Mouse (Mus musculus) kidney, postnatal 0 days (tissue): Measurements from ENCODE around the gene Lef1. TPM values are rescaled to one million over a fixed set of nuclear protein-coding genes. Genes with fewer than 3 reads are reported as not detected.

Source experiments
- ATAC-seq: fragments of 200-750 bp; cut with Nextera tagmentation; replicated peaks from 2 replicates; pipeline ENCODE4 v1.8.0; 2017; ENCODE audit warnings: low read depth, moderate number of reproducible peaks, moderate TSS enrichment, moderate library complexity; ENCODE audit not compliant: low FRiP score
- DNase-seq: peaks from one replicate; pipeline ENCODE4 v3.0.0-alpha.2; 2016; ENCODE audit warnings: low spot score
- H3K27ac ChIP-seq: fragments of 300-500 bp; sonication (generic); 2 replicates; pipeline ENCODE4 v1.5.1; 2014; ENCODE audit warnings: mild to moderate bottlenecking
- H3K27me3 ChIP-seq: fragments of 300-500 bp; sonication (generic); 2 replicates; pipeline ENCODE4 v1.6.1; 2014; ENCODE audit warnings: low read length, mixed read lengths; ENCODE audit not compliant: insufficient read depth
- H3K36me3 ChIP-seq: fragments of 300-500 bp; sonication (generic); 2 replicates; pipeline ENCODE4 v1.6.1; 2014; ENCODE audit warnings: low read length, mixed read lengths; ENCODE audit not compliant: insufficient read depth
- H3K4me1 ChIP-seq: fragments of 300-500 bp; sonication (generic); replicated peaks from 2 replicates; pipeline ENCODE4 v1.6.1; 2014; ENCODE audit warnings: antibody characterized with exemption, low read length, mixed read lengths; ENCODE audit not compliant: insufficient read depth
- H3K4me2 ChIP-seq: fragments of 300-500 bp; sonication (generic); 2 replicates; pipeline ENCODE4 v1.6.1; 2014; ENCODE audit warnings: mild to moderate bottlenecking, low read length, moderate library complexity, mixed read lengths
- H3K4me3 ChIP-seq: fragments of 300-500 bp; sonication (generic); replicated peaks from 2 replicates; pipeline ENCODE4 v1.5.1; 2014; ENCODE audit warnings: low read depth, low read length
- H3K9ac ChIP-seq: fragments of 300-500 bp; sonication (generic); 2 replicates; pipeline ENCODE4 v1.6.1; 2014; ENCODE audit warnings: low read depth, low read length
- H3K9me3 ChIP-seq: fragments of 300-500 bp; sonication (generic); replicated peaks from 2 replicates; pipeline ENCODE4 v1.6.1; 2016; ENCODE audit warnings: low read length, inconsistent platforms, mixed read lengths
- CTCF ChIP-seq: IDR thresholded peaks from 2 replicates; pipeline ENCODE4 v1.5.1; 2016; ENCODE audit warnings: antibody characterized with exemption, low read depth, mild to moderate bottlenecking, moderate library complexity
- WGBS: fragments of 180-500 bp; shearing (Covaris S2); extraction: QIAGEN DNeasy Blood & Tissue Kit; methylation state at CpG from one replicate; pipeline ENCODE4 v1.1.7; 2014; 5-methylcytosine and 5-hydroxymethylcytosine counted together
- polyA plus RNA-seq: library from polyadenylated mRNA; unstranded; fragments of >200 nt; fragmentation: Nextera tagmentation; extraction: Ambion mirVana; gene quantifications from 2 replicates; pipeline ENCODE4 v1.2.1, GENCODE M21; 2015

Lef1 gene
- polyA plus RNA-seq, 1 experiment from 2014 or later: 16.2 TPM

- Histone ChIP-seq H3K4me1 (peaks cover 9% of the 10 kb centered on the region), H3K9ac (peak within 1 kb of the TSS; percentile 76), H3K36me3 (no peaks in the 10 kb centered on the region), H3K27me3 (no peaks in the 10 kb centered on the region), H3K9me3 (no peaks in the 10 kb centered on the region), H3K4me3 (peak within 1 kb of the TSS; percentile 83), H3K4me2 (peak within 1 kb of the TSS; percentile 68), H3K27ac (peak within 1 kb of the TSS; percentile 87)
- DNase-seq (peak; percentile 92), ATAC-seq (peak; percentile 91)
- no peak for TF ChIP-seq CTCF
- WGBS: 0% methylated on average over 54 of the region's 54 CpGs
These were observed 161.5 kb downstream of the Lef1 start, which contains the start of gene Hadh for GRCm38 (mm10) chr3:131271559-131272373. Gene Hadh, minus strand, starts transcription at chr3:131272101.

DNA sequence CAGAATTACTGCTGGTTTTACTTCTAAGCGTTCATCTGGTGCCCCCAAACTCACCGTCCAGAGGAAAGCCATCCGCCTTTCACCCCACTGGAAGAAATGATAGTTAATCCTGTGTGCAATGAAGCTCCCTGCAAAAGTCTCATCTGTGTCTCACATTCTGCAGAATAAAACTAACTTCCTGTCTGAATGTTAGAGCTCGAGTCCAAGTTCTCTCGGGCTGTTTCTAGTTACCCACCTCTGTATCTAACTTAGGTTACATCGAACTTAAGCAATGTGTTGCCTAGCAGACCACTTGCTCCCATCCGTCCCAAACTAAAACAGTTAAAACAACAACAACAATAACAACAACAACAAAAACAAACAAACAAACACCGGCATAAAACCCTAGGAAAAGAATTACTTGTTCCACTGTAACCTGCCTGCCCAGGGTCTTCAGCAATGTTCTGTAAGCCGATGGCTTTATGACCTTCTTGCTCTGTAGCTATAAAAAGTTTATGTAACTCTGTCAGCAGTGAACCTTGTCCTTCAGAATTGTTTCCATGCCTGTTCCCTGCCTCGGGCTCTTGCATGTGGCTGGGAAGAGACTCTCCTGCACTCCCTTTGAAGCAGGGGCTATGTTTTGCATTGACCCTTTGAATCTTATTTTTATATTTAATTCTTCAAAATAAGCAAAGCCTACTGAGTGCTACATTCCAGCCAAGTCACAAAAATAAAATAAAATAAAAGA lies 162.3 kb downstream of the Lef1 start:
- H3K4me3 ChIP-seq: peak overlapping the region; percentile 83
- H3K27ac ChIP-seq: peak overlapping the region; percentile 87
- H3K4me2 ChIP-seq: peak overlapping the region; percentile 68
- H3K4me1 ChIP-seq: peaks cover 9% of the 10 kb centered on the region
- no peaks in the 10 kb centered on the region for H3K36me3 ChIP-seq
- TF ChIP-seq CTCF: no peak
- WGBS: 14% methylated on average over 10 of the region's 10 CpGs
- peak overlapping the region; percentile 46; the same call in 1 of the 2 replicates for H3K9ac ChIP-seq
- peak; percentile 32 for DNase-seq
- no peaks in the 10 kb centered on the region for H3K9me3 ChIP-seq
- H3K27me3 ChIP-seq: no peaks in the 10 kb centered on the region
- no peak for ATAC-seq

Other genes with a start within 250 kb of the Lef1 start
- gene Hadh, start 161.6 kb downstream of the Lef1 start, polyA plus RNA-seq: 173 and 196 TPM in 2 replicates
- 5.5 and 8.5 TPM in 2 replicates for gene Cyp2u1, start 192.8 kb downstream of the Lef1 start, polyA plus RNA-seq